Mouse (Mus musculus): ENCODE measurements around the gene Ephb1. TPM values are rescaled to one million over a fixed set of nuclear protein-coding genes. Genes with fewer than 3 reads are reported as not detected.

Gene Ephb1
- total and polyA plus RNA-seq, 3 experiments = not detected

DNA sequence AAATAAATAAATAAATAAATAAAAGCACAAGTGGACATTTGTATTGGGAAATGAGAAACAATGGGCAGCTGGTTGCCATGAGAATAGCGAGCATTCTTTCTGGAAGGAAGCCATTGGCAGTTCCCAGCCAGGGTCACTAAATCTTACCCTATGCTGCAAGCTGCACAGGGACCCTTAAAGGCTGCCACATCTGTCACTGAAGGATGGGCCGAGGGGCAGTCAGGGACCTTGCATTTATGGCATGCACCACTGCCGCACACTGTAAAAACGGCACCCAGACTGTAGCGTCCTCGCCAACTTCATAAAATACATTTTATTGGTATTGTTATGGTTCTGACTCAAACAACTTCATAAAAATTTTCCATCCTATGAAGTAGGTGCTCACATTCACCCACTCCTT, 39.1 kb downstream of the Ephb1 start:
- H3K27me3 ChIP-seq (ENCODE audit: control insufficient read depth in 1 of 2, insufficient read depth in 2 of 2, low read length in 2 of 2) = no peaks in the 10 kb centered on the region
- H3K4me3 ChIP-seq (ENCODE audit: control insufficient read depth in 1 of 2, insufficient read depth in 1 of 2, low read depth in 2 of 2, low read length in 2 of 2) = no peak overlapping the region
- no peak overlapping the region for H3K9ac ChIP-seq (ENCODE audit: control insufficient read depth, low read depth, low read length, poor library complexity, severe bottlenecking)
- no peak for TF ChIP-seq NELFE (IDR thresholded peaks at IDR 0.05; ENCODE audit: low read depth, low read length)
- no peak for TF ChIP-seq CHD2 (IDR thresholded peaks at IDR 0.05; ENCODE audit: low read length)
- no peak for TF ChIP-seq UBTF (IDR thresholded peaks at IDR 0.05; ENCODE audit: borderline replicate concordance, insufficient read depth, low read depth, low read length)
- no peak for TF ChIP-seq BHLHE40 (IDR thresholded peaks at IDR 0.05; ENCODE audit: borderline replicate concordance, low read depth, low read length)
- no peak for TF ChIP-seq HCFC1 (IDR thresholded peaks at IDR 0.05; ENCODE audit: low read depth, low read length)
- no peak for TF ChIP-seq POLR2AphosphoS5 (IDR thresholded peaks at IDR 0.05; ENCODE audit: borderline replicate concordance, low read depth, low read length)
- no peak for TF ChIP-seq MAX (IDR thresholded peaks at IDR 0.05; ENCODE audit: low read length)
- DNase-seq (ENCODE audit: low read depth, low spot score) = no peak
- H3K79me2 ChIP-seq (ENCODE audit: control insufficient read depth, insufficient read depth, low read length, poor library complexity) = no peaks in the 10 kb centered on the region
- no peaks in the 10 kb centered on the region for H3K9me3 ChIP-seq (replicated peaks; ENCODE audit: insufficient read depth, low read length)
- no peaks in the 10 kb centered on the region for H3K36me3 ChIP-seq (ENCODE audit: control insufficient read depth in 1 of 2, insufficient read depth in 2 of 2, low read length in 2 of 2)
- no peak overlapping the region for H3K27ac ChIP-seq (ENCODE audit: control insufficient read depth, low read depth, low read length)
- H3K4me1 ChIP-seq (ENCODE audit: control insufficient read depth in 1 of 2, insufficient read depth in 2 of 2, low read length in 2 of 2) = no peaks in the 10 kb centered on the region

DNA sequence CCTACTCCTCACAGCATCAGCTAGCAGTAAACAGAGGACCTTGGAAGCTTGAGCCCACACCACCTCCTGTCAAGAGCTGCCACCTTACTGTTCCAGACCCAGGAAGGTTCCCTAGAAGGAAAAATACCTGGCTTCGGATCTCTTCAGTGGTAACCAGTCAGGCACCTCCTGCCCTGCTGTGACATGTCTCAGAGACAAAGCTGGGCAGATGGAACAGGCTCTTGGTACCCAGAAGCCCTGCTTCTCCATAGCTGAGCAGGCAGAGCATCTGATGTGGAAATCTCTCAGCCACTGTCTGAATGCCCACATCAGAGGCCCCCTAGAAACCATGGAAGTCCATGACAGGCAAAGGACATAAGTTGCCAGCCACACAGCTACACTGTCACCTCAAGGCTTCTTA, 39.7 kb downstream of the Ephb1 start:
- Histone ChIP-seq H3K9ac (ENCODE audit: control insufficient read depth, low read depth, low read length, poor library complexity, severe bottlenecking) (no peak overlapping the region), H3K79me2 (ENCODE audit: control insufficient read depth, insufficient read depth, low read length, poor library complexity) (no peaks in the 10 kb centered on the region), H3K4me3 (ENCODE audit: control insufficient read depth in 1 of 2, insufficient read depth in 1 of 2, low read depth in 2 of 2, low read length in 2 of 2) (no peak overlapping the region), H3K9me3 (replicated peaks; ENCODE audit: insufficient read depth, low read length) (no peaks in the 10 kb centered on the region), H3K4me1 (ENCODE audit: control insufficient read depth in 1 of 2, insufficient read depth in 2 of 2, low read length in 2 of 2) (no peaks in the 10 kb centered on the region), H3K36me3 (ENCODE audit: control insufficient read depth in 1 of 2, insufficient read depth in 2 of 2, low read length in 2 of 2) (no peaks in the 10 kb centered on the region), H3K27ac (ENCODE audit: control insufficient read depth, low read depth, low read length) (no peak overlapping the region), H3K27me3 (ENCODE audit: control insufficient read depth in 1 of 2, insufficient read depth in 2 of 2, low read length in 2 of 2) (no peaks in the 10 kb centered on the region)
- TF ChIP-seq ZC3H11A (IDR thresholded peaks at IDR 0.05; ENCODE audit: low read depth, low read length) (no peak), MAFK (IDR thresholded peaks at IDR 0.05; ENCODE audit: borderline replicate concordance, low read depth, low read length) (no peak), HCFC1 (IDR thresholded peaks at IDR 0.05; ENCODE audit: low read depth, low read length) (no peak), ZNF384 (IDR thresholded peaks at IDR 0.05; ENCODE audit: low read depth, low read length) (no peak), UBTF (IDR thresholded peaks at IDR 0.05; ENCODE audit: borderline replicate concordance, insufficient read depth, low read depth, low read length) (no peak), GATA1 (IDR thresholded peaks at IDR 0.05; ENCODE audit: low read depth, low read length) (no peak), EP300 (IDR thresholded peaks at IDR 0.05; ENCODE audit: low read depth in 1 of 2, low read length in 2 of 2) (no peak), ZMIZ1 (IDR thresholded peaks at IDR 0.05; ENCODE audit: low read depth, low read length) (no peak)
- no peak for DNase-seq (ENCODE audit: low read depth, low spot score)

DNA sequence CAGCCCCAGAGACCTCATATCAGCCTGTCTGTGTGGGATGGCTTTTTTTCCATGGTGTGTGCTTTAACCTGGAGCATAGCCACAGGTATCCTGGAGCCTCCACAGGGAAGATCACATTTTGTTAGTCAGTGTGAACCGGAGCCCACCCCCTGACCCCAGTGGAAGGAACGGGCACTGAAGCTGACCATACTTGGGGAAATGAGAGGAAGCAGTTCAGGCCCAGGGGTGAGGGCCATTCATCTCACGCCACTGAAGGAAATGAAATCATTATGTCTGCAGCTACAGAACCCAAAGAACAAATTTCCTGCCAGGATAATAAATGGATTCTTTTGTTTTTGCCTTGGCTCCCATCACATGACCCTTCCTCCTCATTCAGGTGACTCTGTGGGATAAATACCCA, 44.1 kb downstream of the Ephb1 start:
- Histone ChIP-seq H3K9me3 (replicated peaks; ENCODE audit: insufficient read depth, low read length) (no peaks in the 10 kb centered on the region), H3K4me1 (ENCODE audit: control insufficient read depth in 1 of 2, insufficient read depth in 2 of 2, low read length in 2 of 2) (no peaks in the 10 kb centered on the region), H3K4me3 (ENCODE audit: control insufficient read depth in 1 of 2, insufficient read depth in 1 of 2, low read depth in 2 of 2, low read length in 2 of 2) (no peak overlapping the region), H3K79me2 (ENCODE audit: control insufficient read depth, insufficient read depth, low read length, poor library complexity) (no peaks in the 10 kb centered on the region), H3K9ac (ENCODE audit: control insufficient read depth, low read depth, low read length, poor library complexity, severe bottlenecking) (no peak overlapping the region), H3K36me3 (ENCODE audit: control insufficient read depth in 1 of 2, insufficient read depth in 2 of 2, low read length in 2 of 2) (no peaks in the 10 kb centered on the region), H3K27me3 (ENCODE audit: control insufficient read depth in 1 of 2, insufficient read depth in 2 of 2, low read length in 2 of 2) (no peaks in the 10 kb centered on the region), H3K27ac (ENCODE audit: control insufficient read depth, low read depth, low read length) (no peak overlapping the region)
- no peak for DNase-seq (ENCODE audit: low read depth, low spot score)
- TF ChIP-seq MAZ (IDR thresholded peaks at IDR 0.05; ENCODE audit: low read depth, low read length) (no peak), TCF12 (IDR thresholded peaks at IDR 0.05; ENCODE audit: low read depth, low read length) (no peak), MXI1 (IDR thresholded peaks at IDR 0.05; ENCODE audit: low read depth, low read length) (no peak), UBTF (IDR thresholded peaks at IDR 0.05; ENCODE audit: borderline replicate concordance, insufficient read depth, low read depth, low read length) (no peak), ZNF384 (IDR thresholded peaks at IDR 0.05; ENCODE audit: low read depth, low read length) (no peak), HCFC1 (IDR thresholded peaks at IDR 0.05; ENCODE audit: low read depth, low read length) (no peak), MYC (IDR thresholded peaks at IDR 0.05; ENCODE audit: low read depth, low read length) (no peak), E2F4 (IDR thresholded peaks at IDR 0.05; ENCODE audit: borderline replicate concordance, low read depth, low read length) (no peak)
